Comparison of ENCODE assay signal across 14 mouse cellular contexts in the genomic region with DNA sequence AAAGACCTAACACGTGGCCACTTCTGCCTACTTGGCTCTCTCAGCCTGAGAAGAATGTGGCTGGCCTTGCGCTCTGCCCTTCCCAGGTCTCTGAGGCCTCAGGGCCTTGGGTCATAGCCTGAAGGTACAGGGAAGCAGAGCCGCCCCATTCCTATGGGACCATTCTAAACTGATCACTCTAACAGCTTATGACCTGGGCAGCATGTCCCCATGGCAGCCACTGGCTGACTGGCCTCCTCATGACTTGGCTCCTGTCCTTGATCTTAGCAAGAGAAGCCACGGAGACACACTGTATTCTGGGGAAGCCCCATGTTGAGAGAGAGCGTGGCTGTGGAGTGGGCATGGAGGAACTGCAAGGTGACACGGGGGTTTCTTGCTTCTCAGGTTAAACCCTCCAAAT.
"Had no signal": no experiment of that assay in that cellular context is flagged by ENCODE, and none has a peak within 500 bp of the region (broad histone marks: within the 10 kb centered on the region; RNA-seq: fewer than 3 reads in every experiment).

No protein-coding gene starts in this region.

- H3K4me1 ChIP-seq: midbrain, embryonic 15.5 days had no signal

- H3K4me2 ChIP-seq: limb, embryonic 15.5 days; liver, embryonic 12.5 days; lung, embryonic 14.5 days; midbrain, embryonic 11.5 days; midbrain, embryonic 15.5 days; neural tube, embryonic 13.5 days had no signal

- H3K9me3 ChIP-seq: limb, embryonic 15.5 days; liver, embryonic 12.5 days; midbrain, embryonic 15.5 days; neural tube, embryonic 13.5 days had no signal

- ATAC-seq: liver, embryonic 12.5 days; midbrain, embryonic 15.5 days had no signal

- DNase-seq: lung, embryonic 14.5 days; lung, postnatal 10 days; lung, postnatal 4 days; retina, postnatal 1 day; right cerebral cortex, postnatal 4 days; spleen, adult 18-20 months; thymus, adult 18-20 months; thymus, postnatal 25 days had no signal

- H3K9ac ChIP-seq: limb, embryonic 15.5 days; liver, embryonic 12.5 days; lung, embryonic 14.5 days; midbrain, embryonic 15.5 days; neural tube, embryonic 13.5 days had no signal

- H3K4me3 ChIP-seq: left cerebral cortex, adult 2 months; limb, embryonic 15.5 days; liver, embryonic 12.5 days; midbrain, embryonic 15.5 days; neural tube, embryonic 13.5 days had no signal

- H3K27me3 ChIP-seq: liver, embryonic 12.5 days; midbrain, embryonic 15.5 days; neural tube, embryonic 13.5 days had no signal

- H3K36me3 ChIP-seq: liver, embryonic 12.5 days; midbrain, embryonic 15.5 days; neural tube, embryonic 13.5 days had no signal

- H3K27ac ChIP-seq: left cerebral cortex, adult 2 months; limb, embryonic 15.5 days; liver, embryonic 12.5 days; midbrain, embryonic 15.5 days; neural tube, embryonic 13.5 days had no signal
